Mouse (Mus musculus): ENCODE measurements around the gene Egfl7. TPM values are rescaled to one million over a fixed set of nuclear protein-coding genes. Genes with fewer than 3 reads are reported as not detected.

Gene Egfl7
- 88.5 and 92.7 TPM in 2 replicates for polyA plus RNA-seq (2015; fragmentation: Nextera tagmentation; extraction: Ambion mirVana)

DNA sequence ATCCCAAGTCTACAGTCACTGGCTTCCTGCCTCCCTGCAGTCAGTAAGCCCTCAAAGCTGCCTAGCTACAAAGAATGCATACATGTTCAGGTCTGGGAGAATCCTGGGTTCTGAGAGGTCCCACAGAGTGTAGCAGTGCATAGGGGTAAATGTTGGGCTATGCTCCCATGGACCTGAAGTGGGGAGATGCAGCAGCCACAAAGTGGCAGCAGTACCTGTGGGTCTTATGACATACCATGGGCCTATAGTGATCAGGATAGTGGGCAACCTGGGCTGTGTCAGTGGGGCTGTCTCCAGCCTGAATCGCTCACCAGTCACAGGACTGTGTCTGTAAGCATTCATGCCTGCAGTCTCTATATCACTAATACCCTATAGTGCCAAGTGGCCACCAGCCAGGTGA, at the start of gene Egfl7:
Egfl7 (plus strand) TSS at position 301 of the 400 bp plus-strand sequence.
- Histone ChIP-seq H3K27me3 (no peaks in the 10 kb centered on the region), H3K4me1 (peaks cover 12% of the 10 kb centered on the region), H3K27ac (peak within 1 kb of the TSS; percentile 72; the same call in 1 of the 2 replicates), H3K9me3 (no peaks in the 10 kb centered on the region), H3K36me3 (no peaks in the 10 kb centered on the region), H3K4me2 (no peak within 1 kb of the TSS), H3K9ac (0 out of 2 replicates have a peak within 1 kb of the TSS, but pooled peaks have one; percentile 16), H3K4me3 (no peak within 1 kb of the TSS)
- 96% methylated on average over 1 of the region's 1 CpGs for WGBS
- no peak for ATAC-seq (ENCODE audit: insufficient number of reproducible peaks, insufficient read depth, low FRiP score, low TSS enrichment, low read depth)

DNA sequence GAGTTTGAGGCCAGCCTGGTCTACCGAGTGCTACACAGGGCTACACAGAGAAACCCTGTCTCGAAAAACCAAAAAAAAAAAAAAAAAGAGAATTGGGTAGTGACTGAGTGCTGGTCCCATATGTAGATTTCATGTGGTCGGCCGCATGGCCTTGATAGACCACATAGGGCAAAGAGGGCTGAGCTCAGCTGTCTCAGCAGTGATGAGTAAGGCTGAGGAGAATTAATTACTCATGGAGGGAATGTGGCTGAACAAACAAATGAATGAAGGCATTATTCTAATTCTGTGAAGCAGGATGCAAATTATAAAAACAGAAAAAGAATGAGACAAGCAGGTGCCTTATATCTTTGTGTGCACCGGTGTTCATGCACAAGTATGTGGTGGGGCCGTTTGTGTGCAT, 48.0 kb upstream of the Egfl7 start:
- WGBS: 82% methylated on average over 6 of the region's 6 CpGs
- no peak for ATAC-seq (ENCODE audit: insufficient number of reproducible peaks, insufficient read depth, low FRiP score, low TSS enrichment, low read depth)
- H3K9ac ChIP-seq: no peak overlapping the region
- H3K27me3 ChIP-seq: no peaks in the 10 kb centered on the region
- H3K4me2 ChIP-seq: no peak overlapping the region
- H3K36me3 ChIP-seq: no peaks in the 10 kb centered on the region
- no peaks in the 10 kb centered on the region for H3K9me3 ChIP-seq
- H3K4me1 ChIP-seq: peaks cover 17% of the 10 kb centered on the region
- no peak overlapping the region for H3K27ac ChIP-seq
- no peak overlapping the region for H3K4me3 ChIP-seq

DNA sequence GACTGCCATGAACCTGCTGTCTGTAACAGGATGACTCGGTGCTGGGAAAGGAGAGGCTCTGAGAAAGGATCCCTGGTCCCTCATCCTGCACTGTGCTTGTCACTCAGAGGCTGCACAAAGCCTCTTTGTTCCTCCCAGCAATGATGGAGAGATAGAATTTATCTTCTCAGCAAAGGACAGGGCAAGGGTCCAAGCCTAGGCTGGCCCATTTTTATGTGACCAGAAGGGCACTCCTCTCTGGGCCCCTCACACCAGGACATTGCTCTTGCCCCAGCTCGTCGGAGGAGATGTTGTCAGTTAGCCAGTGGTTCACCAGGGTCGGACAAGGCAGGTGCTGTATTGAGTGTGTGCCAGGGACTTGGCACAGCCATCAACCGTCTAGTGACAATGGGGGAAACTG, 46.6 kb upstream of the Egfl7 start:
- 42% methylated on average over 5 of the region's 5 CpGs for WGBS

DNA sequence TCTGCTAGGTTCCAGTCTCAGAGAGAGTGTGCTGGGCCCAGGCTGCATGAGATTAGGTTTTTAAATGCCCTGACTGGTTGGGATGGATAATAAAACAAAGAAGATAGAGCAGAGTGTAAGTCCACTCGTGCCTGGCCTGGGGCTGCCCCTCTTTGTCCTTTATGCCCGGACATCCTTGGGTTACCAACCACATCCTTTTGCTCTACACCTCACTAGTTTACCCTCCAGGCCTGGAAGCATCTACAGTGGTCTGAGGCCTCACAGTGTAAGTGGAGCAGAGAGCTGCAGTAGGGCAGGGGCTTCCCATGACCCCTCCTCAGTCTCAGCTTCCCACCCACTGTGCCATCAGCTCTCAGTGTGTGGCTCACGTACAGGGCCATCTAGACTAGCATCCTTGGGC, 45.7 kb upstream of the Egfl7 start:
- no peak for ATAC-seq (ENCODE audit: insufficient number of reproducible peaks, insufficient read depth, low FRiP score, low TSS enrichment, low read depth)
- H3K4me3 ChIP-seq: no peak overlapping the region
- no peak overlapping the region for H3K4me2 ChIP-seq
- no peaks in the 10 kb centered on the region for H3K9me3 ChIP-seq
- no peaks in the 10 kb centered on the region for H3K27me3 ChIP-seq
- WGBS: 61% methylated on average over 3 of the region's 3 CpGs
- no peak overlapping the region for H3K27ac ChIP-seq
- no peaks in the 10 kb centered on the region for H3K36me3 ChIP-seq
- peaks cover 4% of the 10 kb centered on the region; the same call in 1 of the 2 replicates for H3K4me1 ChIP-seq
- no peak overlapping the region for H3K9ac ChIP-seq

More for the DNA sequence above, 46.6 kb upstream of the Egfl7 start:
- H3K4me1 ChIP-seq: peaks cover 6% of the 10 kb centered on the region; the same call in 1 of the 2 replicates
- H3K4me3 ChIP-seq: no peak overlapping the region
- H3K27me3 ChIP-seq: no peaks in the 10 kb centered on the region
- no peak overlapping the region for H3K9ac ChIP-seq
- 0 out of 2 replicates have a peak overlapping the region, but pooled peaks have one; percentile 22 for H3K27ac ChIP-seq
- no peak for ATAC-seq (ENCODE audit: insufficient number of reproducible peaks, insufficient read depth, low FRiP score, low TSS enrichment, low read depth)
- H3K9me3 ChIP-seq: no peaks in the 10 kb centered on the region
- H3K36me3 ChIP-seq: no peaks in the 10 kb centered on the region
- no peak overlapping the region for H3K4me2 ChIP-seq

DNA sequence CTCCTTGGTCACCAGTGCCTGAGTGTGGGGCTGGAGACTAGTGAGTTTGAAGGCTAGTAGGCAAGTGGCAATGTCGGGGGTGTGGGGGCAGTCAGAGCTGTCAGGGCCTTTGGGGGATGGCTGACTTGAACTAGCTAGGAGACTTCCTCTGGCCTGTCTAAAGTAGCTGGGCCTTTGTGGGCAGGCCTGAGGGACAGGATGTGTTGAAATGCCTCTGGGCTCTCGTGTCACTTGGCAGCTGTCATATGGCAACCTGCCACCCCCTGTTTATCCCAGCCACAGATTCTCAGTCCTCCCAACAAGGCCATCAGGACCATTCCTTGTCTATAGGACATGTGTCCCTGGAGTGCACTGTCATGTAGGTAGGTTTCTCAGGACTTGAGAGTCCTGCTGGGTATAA, 45.2 kb upstream of the Egfl7 start:
- no peaks in the 10 kb centered on the region for H3K9me3 ChIP-seq
- no peaks in the 10 kb centered on the region for H3K36me3 ChIP-seq
- no peak overlapping the region for H3K9ac ChIP-seq
- ATAC-seq (ENCODE audit: insufficient number of reproducible peaks, insufficient read depth, low FRiP score, low TSS enrichment, low read depth): no peak
- 44% methylated on average over 2 of the region's 2 CpGs for WGBS
- no peak overlapping the region for H3K4me3 ChIP-seq
- no peaks in the 10 kb centered on the region for H3K27me3 ChIP-seq
- H3K27ac ChIP-seq: no peak overlapping the region
- peaks cover 4% of the 10 kb centered on the region; the same call in 1 of the 2 replicates for H3K4me1 ChIP-seq
- H3K4me2 ChIP-seq: no peak overlapping the region

DNA sequence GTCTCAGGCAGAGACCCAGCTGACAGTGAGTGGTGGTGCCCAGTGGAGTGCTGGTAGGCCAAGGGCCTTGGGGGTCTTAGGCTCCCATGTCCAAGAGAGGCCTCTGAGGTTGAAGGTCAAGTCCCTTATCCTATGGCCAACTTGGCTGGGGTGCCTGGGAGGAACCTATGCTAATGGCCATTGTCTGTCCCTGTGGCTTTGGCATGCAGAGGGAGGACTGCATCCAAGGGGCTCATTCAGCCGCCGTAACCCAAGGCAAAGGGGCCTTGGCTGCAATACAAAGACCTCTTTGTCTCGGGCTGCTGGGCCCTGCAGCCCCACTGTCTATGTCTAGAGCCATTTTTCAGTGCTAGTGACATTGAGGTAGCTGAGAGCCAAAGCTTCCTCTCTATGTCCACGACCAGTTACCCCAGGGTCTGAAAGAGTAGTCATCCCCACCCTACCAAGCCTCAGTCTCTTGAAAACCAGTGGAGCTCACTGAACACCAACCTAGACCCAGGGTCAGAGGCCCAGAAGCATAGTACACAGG, 44.2 kb upstream of the Egfl7 start:
- H3K9ac ChIP-seq: no peak overlapping the region
- H3K27me3 ChIP-seq: no peaks in the 10 kb centered on the region
- H3K4me3 ChIP-seq: no peak overlapping the region
- no peaks in the 10 kb centered on the region for H3K36me3 ChIP-seq
- H3K9me3 ChIP-seq: no peaks in the 10 kb centered on the region
- no peak overlapping the region for H3K27ac ChIP-seq
- 33% methylated on average over 4 of the region's 4 CpGs for WGBS
- peaks cover 10% of the 10 kb centered on the region; the same call in 1 of the 2 replicates for H3K4me1 ChIP-seq
- no peak overlapping the region for H3K4me2 ChIP-seq
- no peak for ATAC-seq (ENCODE audit: insufficient number of reproducible peaks, insufficient read depth, low FRiP score, low TSS enrichment, low read depth)

DNA sequence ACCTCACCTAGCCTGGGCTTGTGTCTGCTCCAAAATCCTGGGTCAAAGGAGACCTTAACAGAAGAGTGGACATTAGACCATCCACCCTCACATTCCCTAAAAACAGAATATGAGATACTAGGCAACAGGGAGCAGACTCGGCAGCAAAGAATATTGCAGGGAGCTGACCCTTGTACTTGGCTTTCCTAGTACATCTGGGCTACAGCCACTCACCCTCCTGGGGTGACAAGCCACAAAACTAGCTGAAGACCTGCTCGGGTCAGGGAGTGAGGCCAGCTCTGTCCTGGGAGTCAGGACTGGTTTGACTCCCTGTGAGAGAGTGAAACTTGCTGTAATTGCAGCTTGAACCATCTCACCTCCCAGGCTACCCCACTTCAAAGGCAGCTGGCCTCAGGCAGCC, 40.3 kb upstream of the Egfl7 start:
- WGBS: 55% methylated on average over 2 of the region's 2 CpGs
- H3K9ac ChIP-seq: no peak overlapping the region
- H3K9me3 ChIP-seq: no peaks in the 10 kb centered on the region
- H3K4me1 ChIP-seq: peaks cover 21% of the 10 kb centered on the region
- no peak for ATAC-seq (ENCODE audit: insufficient number of reproducible peaks, insufficient read depth, low FRiP score, low TSS enrichment, low read depth)
- H3K4me3 ChIP-seq: no peak overlapping the region
- H3K36me3 ChIP-seq: no peaks in the 10 kb centered on the region
- H3K27ac ChIP-seq: no peak overlapping the region
- no peak overlapping the region for H3K4me2 ChIP-seq
- no peaks in the 10 kb centered on the region for H3K27me3 ChIP-seq

DNA sequence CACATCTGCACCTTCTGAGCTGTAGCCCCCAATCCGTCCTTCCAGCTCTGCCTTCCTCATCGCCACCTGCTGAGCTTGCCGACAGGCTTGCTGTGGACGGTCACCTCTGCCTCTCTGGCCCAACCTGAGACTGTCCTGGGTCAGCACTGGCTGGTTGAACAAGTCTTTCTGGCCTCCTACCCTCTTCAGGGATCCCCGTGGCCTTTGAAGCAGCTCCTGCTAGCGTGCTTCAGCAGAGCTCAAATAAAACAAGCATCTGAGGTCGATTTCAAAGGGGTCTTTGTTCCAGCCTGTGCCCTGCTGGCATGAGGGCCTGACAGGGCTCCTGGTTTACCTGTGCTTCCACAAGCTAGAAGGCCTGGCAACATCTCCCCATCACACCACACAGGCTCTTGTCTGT, 39.1 kb upstream of the Egfl7 start:
- H3K36me3 ChIP-seq: no peaks in the 10 kb centered on the region
- H3K4me2 ChIP-seq: no peak overlapping the region
- H3K27me3 ChIP-seq: no peaks in the 10 kb centered on the region
- H3K9ac ChIP-seq: no peak overlapping the region
- peak overlapping the region; percentile 64; the same call in 1 of the 2 replicates for H3K27ac ChIP-seq
- no peaks in the 10 kb centered on the region for H3K9me3 ChIP-seq
- no peak for ATAC-seq (ENCODE audit: insufficient number of reproducible peaks, insufficient read depth, low FRiP score, low TSS enrichment, low read depth)
- H3K4me3 ChIP-seq: no peak overlapping the region
- 35% methylated on average over 7 of the region's 7 CpGs for WGBS
- peaks cover 16% of the 10 kb centered on the region for H3K4me1 ChIP-seq

DNA sequence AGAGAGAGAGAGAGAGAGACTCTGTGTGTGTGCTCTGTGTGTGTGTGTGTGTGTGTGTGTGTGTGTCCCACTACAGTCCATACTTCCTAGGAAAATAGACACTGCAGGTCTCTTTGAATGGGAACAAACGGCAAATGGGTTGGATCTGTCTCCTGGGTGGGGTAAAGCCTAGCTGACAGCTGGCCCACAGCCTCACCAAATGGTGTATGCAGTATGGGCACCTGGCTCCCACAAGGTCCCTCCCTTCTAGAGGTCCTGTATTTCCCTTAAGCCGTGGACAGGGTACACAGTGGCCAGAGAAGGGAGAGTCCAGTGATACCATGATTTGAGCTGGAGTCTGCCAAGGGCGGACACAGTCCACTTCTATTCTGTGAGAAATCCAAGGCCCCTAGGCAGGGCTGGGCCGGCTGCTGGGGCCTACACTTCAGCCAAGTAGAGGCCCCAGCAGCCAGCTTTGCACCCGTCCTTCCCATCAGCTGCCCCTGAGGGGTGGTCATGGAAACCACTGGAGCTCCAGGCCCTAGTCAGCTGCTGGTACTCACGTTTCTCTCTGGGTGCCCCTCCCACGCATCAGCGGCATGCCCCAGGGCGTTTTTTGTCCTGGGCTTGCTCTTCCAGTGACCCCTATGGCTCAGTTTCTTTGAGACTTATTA, 38.4 kb upstream of the Egfl7 start:
- ATAC-seq (ENCODE audit: insufficient number of reproducible peaks, insufficient read depth, low FRiP score, low TSS enrichment, low read depth): no peak
- WGBS: 35% methylated on average over 9 of the region's 9 CpGs
- H3K4me1 ChIP-seq: peaks cover 16% of the 10 kb centered on the region
- H3K4me2 ChIP-seq: no peak overlapping the region
- 0 out of 2 replicates have a peak overlapping the region, but pooled peaks have one; percentile 28 for H3K27ac ChIP-seq
- H3K27me3 ChIP-seq: no peaks in the 10 kb centered on the region
- no peak overlapping the region for H3K4me3 ChIP-seq
- no peaks in the 10 kb centered on the region for H3K36me3 ChIP-seq
- H3K9me3 ChIP-seq: no peaks in the 10 kb centered on the region
- 0 out of 2 replicates have a peak overlapping the region, but pooled peaks have one; percentile 21 for H3K9ac ChIP-seq

DNA sequence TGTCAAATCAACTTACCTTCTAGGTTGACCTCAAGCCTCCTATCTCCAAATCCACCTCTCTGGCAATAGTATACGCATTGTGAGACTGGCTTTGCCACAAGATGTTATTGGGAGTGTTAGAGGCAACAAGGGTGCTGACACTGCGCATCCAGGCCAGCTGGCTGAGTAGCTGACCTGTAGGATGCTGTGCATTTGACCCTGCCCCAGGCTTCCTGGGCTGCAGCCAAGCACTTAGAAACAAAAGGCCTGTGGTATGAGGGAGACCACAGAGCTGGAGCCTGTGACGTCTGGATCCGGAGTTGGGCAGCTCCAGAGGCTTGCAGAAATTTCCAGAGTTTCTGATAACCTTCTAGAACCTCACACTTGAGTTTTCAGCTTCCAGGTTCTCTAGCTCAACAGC, 36.7 kb upstream of the Egfl7 start:
- ATAC-seq (ENCODE audit: insufficient number of reproducible peaks, insufficient read depth, low FRiP score, low TSS enrichment, low read depth): no peak
- Histone ChIP-seq H3K4me2 (no peak overlapping the region), H3K36me3 (no peaks in the 10 kb centered on the region), H3K27ac (no peak overlapping the region), H3K9me3 (no peaks in the 10 kb centered on the region), H3K9ac (no peak overlapping the region), H3K4me3 (no peak overlapping the region), H3K4me1 (peaks cover 26% of the 10 kb centered on the region), H3K27me3 (no peaks in the 10 kb centered on the region)
- 53% methylated on average over 4 of the region's 4 CpGs for WGBS

DNA sequence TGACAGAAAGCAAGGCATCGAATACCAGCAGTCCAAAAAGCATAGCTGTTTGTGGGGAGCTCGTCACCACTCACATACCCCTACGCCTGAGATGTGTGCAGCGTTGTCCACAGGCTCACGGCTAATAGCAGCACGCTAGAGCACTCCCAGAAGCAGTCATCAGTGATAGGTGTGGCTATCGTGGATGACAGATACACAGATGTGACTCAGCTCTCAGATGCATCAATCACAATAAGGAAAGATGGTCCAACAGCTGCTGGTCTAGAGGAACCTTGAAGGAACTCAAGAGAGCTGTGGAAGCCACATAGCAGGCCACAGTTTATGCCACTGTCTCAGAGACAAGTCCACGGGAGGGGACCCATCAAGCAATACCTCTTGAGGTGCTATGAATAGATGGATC, 36.0 kb upstream of the Egfl7 start:
- Histone ChIP-seq H3K27ac (no peak overlapping the region), H3K27me3 (no peaks in the 10 kb centered on the region), H3K4me3 (no peak overlapping the region), H3K36me3 (no peaks in the 10 kb centered on the region), H3K9ac (no peak overlapping the region), H3K4me2 (no peak overlapping the region), H3K9me3 (no peaks in the 10 kb centered on the region), H3K4me1 (peaks cover 27% of the 10 kb centered on the region)
- no peak for ATAC-seq (ENCODE audit: insufficient number of reproducible peaks, insufficient read depth, low FRiP score, low TSS enrichment, low read depth)
- 85% methylated on average over 8 of the region's 8 CpGs for WGBS

DNA sequence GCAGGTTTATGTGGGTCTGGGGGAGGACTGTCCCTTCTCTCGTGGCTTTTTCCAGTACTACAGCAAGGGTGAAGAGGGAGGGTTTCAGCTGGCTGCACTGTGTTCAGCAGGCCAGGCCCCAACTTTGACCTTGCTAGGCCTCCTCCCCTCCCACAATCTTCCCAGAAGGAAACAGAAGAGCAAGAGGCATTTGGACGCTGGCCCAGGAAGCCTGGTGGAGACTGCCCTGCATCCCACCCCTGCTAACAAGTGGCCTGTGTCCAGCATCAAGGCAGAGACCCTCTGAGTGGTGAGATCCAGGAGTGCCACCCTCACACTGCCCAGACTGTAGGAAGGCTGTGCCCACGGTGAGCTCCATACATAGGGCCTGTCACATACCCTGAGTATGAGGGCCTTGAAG, 35.5 kb upstream of the Egfl7 start:
- Histone ChIP-seq H3K27ac (no peak overlapping the region), H3K4me1 (peaks cover 27% of the 10 kb centered on the region)
- 80% methylated on average over 3 of the region's 3 CpGs for WGBS

More for the DNA sequence above, 35.5 kb upstream of the Egfl7 start:
- Histone ChIP-seq H3K9ac (no peak overlapping the region), H3K9me3 (no peaks in the 10 kb centered on the region), H3K4me3 (no peak overlapping the region), H3K36me3 (no peaks in the 10 kb centered on the region), H3K4me2 (no peak overlapping the region), H3K27me3 (no peaks in the 10 kb centered on the region)
- no peak for ATAC-seq (ENCODE audit: insufficient number of reproducible peaks, insufficient read depth, low FRiP score, low TSS enrichment, low read depth)

Measured in embryonic facial prominence, embryonic 13.5 days (tissue).